Mouse (Mus musculus) MEL (cell line): ENCODE measurements around the gene Sv2b.

ENCODE experiments used
- CTCF ChIP-seq, 3 experiments: IDR thresholded peaks in 2 of 3; conservative IDR thresholded peaks in 1 of 3; 2 replicates each; pipeline ENCODE4 v1.5.1; 2011 to 2012; ENCODE audit warnings: low read length in 3 of 3, low read depth in 2 of 3, mild to moderate bottlenecking in 2 of 3, improper control_type of control experiment in 1 of 3, inconsistent platforms in 1 of 3, mixed read lengths in 1 of 3, moderate library complexity in 1 of 3; ENCODE audit not compliant: control insufficient read depth in 1 of 3, insufficient read depth in 1 of 3, poor library complexity in 1 of 3, severe bottlenecking in 1 of 3
- E2F4 ChIP-seq: IDR thresholded peaks from 2 replicates; pipeline ENCODE4 v1.6.1; 2011; ENCODE audit warnings: low read depth, low read length, improper control_type of control experiment, borderline replicate concordance
- EP300 ChIP-seq, 2 experiments: IDR thresholded peaks; 2 replicates each; pipeline ENCODE4 v1.6.1; 2011; ENCODE audit warnings: improper control_type of control experiment in 2 of 2, low read length in 2 of 2, low read depth in 1 of 2, mild to moderate bottlenecking in 1 of 2
- ETS1 ChIP-seq: IDR thresholded peaks from 2 replicates; pipeline ENCODE4 v1.6.1; 2012; ENCODE audit warnings: low read depth, mild to moderate bottlenecking, inconsistent platforms, low read length, improper control_type of control experiment, moderate library complexity
- GABPA ChIP-seq: IDR thresholded peaks from 2 replicates; pipeline ENCODE4 v1.6.1; 2012; ENCODE audit warnings: low read depth, mild to moderate bottlenecking, inconsistent platforms, low read length, improper control_type of control experiment, moderate library complexity
- MAFK ChIP-seq: IDR thresholded peaks from 2 replicates; pipeline ENCODE4 v1.6.1; 2011; ENCODE audit warnings: low read depth, mild to moderate bottlenecking, low read length, improper control_type of control experiment, borderline replicate concordance
- POLR2A ChIP-seq, 2 experiments: IDR thresholded peaks; 2 replicates each; pipeline ENCODE4 v1.6.1; 2011 to 2012; ENCODE audit warnings: low read length in 2 of 2, mild to moderate bottlenecking in 2 of 2, control low read depth in 1 of 2, improper control_type of control experiment in 1 of 2, low read depth in 1 of 2, moderate library complexity in 1 of 2; ENCODE audit not compliant: control insufficient read depth in 1 of 2, insufficient read depth in 1 of 2, poor library complexity in 1 of 2
- POLR2AphosphoS5 ChIP-seq: IDR thresholded peaks from 2 replicates; pipeline ENCODE4 v1.6.1; 2012; ENCODE audit warnings: low read depth, borderline replicate concordance, mild to moderate bottlenecking, inconsistent platforms, low read length, moderate library complexity, mixed read lengths
- SMC3 ChIP-seq: IDR thresholded peaks from 2 replicates; pipeline ENCODE4 v1.6.1; 2011; ENCODE audit warnings: low read depth, low read length, improper control_type of control experiment
- TCF12 ChIP-seq: IDR thresholded peaks from 2 replicates; pipeline ENCODE4 v1.6.1; 2014; ENCODE audit warnings: low read depth, mild to moderate bottlenecking, inconsistent platforms, low read length, improper control_type of control experiment, moderate library complexity
- USF1 ChIP-seq: IDR thresholded peaks from 2 replicates; pipeline ENCODE4 v1.6.1; 2014; ENCODE audit warnings: low read depth, mild to moderate bottlenecking, inconsistent platforms, low read length, improper control_type of control experiment, moderate library complexity

- TF ChIP-seq CTCF (IDR thresholded peaks at IDR 0.05 in 2 of 3, conservative IDR thresholded peaks at IDR 0.05 in 1 of 3; ENCODE audit: control insufficient read depth in 1 of 3, insufficient read depth in 1 of 3, low read depth in 2 of 3, low read length in 3 of 3, poor library complexity in 1 of 3, severe bottlenecking in 1 of 3) (no peak), EP300 (IDR thresholded peaks at IDR 0.05; ENCODE audit: low read depth in 1 of 2, low read length in 2 of 2) (no peak), SMC3 (no peak), POLR2A (IDR thresholded peaks at IDR 0.05; ENCODE audit: control insufficient read depth in 1 of 2, insufficient read depth in 1 of 2, low read depth in 1 of 2, low read length in 2 of 2, poor library complexity in 1 of 2) (no peak), POLR2AphosphoS5 (no peak), ETS1 (no peak), USF1 (no peak), GABPA (no peak), TCF12 (no peak), E2F4 (no peak), MAFK (no peak)
Observed at GRCm38 (mm10) chr7:75352777-75353374, 43.8 kb upstream of the Sv2b start.
